Mouse (Mus musculus) ES-E14 (cell line): ENCODE data around the gene Gm44973. TPM values are rescaled to one million over a fixed set of nuclear protein-coding genes. Genes with fewer than 3 reads are reported as not detected.

ENCODE experiments used
- DNase-seq: peaks from one replicate; pipeline ENCODE4 v3.0.0-alpha.2; 2013; ENCODE audit warnings: low read depth, low spot score
- H3K27ac ChIP-seq: 2 replicates; pipeline ENCODE4 v1.5.1; 2012; ENCODE audit warnings: low read depth, mild to moderate bottlenecking, low read length, moderate library complexity, mixed read lengths; ENCODE audit not compliant: poor library complexity, insufficient read depth, severe bottlenecking
- H3K36me3 ChIP-seq: 2 replicates; pipeline ENCODE4 v1.6.1; 2012; ENCODE audit warnings: mild to moderate bottlenecking, low read length, moderate library complexity, mixed read lengths; ENCODE audit not compliant: control insufficient read depth, poor library complexity, insufficient read depth, severe bottlenecking
- H3K4me1 ChIP-seq, 2 experiments: fragments of 150-350 bp in 1 of 2; sonication (generic) in 1 of 2; 2 replicates each; pipeline ENCODE4 v1.6.1; 2012; ENCODE audit warnings: low read length in 2 of 2, mild to moderate bottlenecking in 1 of 2, mixed read lengths in 1 of 2; ENCODE audit not compliant: control insufficient read depth in 2 of 2, insufficient read depth in 2 of 2, poor library complexity in 1 of 2
- H3K4me3 ChIP-seq, 2 experiments: fragments of 150-350 bp in 1 of 2; sonication (generic) in 1 of 2; 2 replicates each; pipeline ENCODE4 v1.5.1; 2012; ENCODE audit warnings: low read length in 2 of 2, low read depth in 1 of 2, mild to moderate bottlenecking in 1 of 2, mixed read lengths in 1 of 2; ENCODE audit not compliant: insufficient read depth in 1 of 2, poor library complexity in 1 of 2, severe bottlenecking in 1 of 2
- H3K9ac ChIP-seq: 2 replicates; pipeline ENCODE4 v1.6.1; 2012; ENCODE audit warnings: low read depth, mild to moderate bottlenecking, low read length, mixed read lengths; ENCODE audit not compliant: poor library complexity, insufficient read depth, severe bottlenecking
- H3K9me3 ChIP-seq: fragments of 150-350 bp; sonication (generic); 2 replicates; pipeline ENCODE4 v1.6.1; 2012; ENCODE audit warnings: low read depth, mild to moderate bottlenecking, low read length; ENCODE audit not compliant: control insufficient read depth, insufficient read depth
- CHD2 ChIP-seq: IDR thresholded peaks from 2 replicates; pipeline ENCODE4 v1.6.1; 2014; ENCODE audit warnings: mild to moderate bottlenecking, low read depth, low read length, inconsistent platforms
- HCFC1 ChIP-seq: IDR thresholded peaks from 2 replicates; pipeline ENCODE4 v1.6.1; 2012; ENCODE audit warnings: low read length, inconsistent platforms, borderline replicate concordance; ENCODE audit not compliant: insufficient read depth
- MAFK ChIP-seq: IDR thresholded peaks from 2 replicates; pipeline ENCODE4 v1.6.1; 2014; ENCODE audit warnings: mild to moderate bottlenecking, low read depth, low read length, inconsistent platforms; ENCODE audit not compliant: insufficient read depth
- ZC3H11A ChIP-seq: IDR thresholded peaks from 2 replicates; pipeline ENCODE4 v1.6.1; 2012; ENCODE audit warnings: low read depth, mild to moderate bottlenecking, inconsistent platforms, low read length, borderline replicate concordance
- ZNF384 ChIP-seq: IDR thresholded peaks from 2 replicates; pipeline ENCODE4 v1.6.1; 2012; ENCODE audit warnings: low read depth, low read length, inconsistent platforms
- in situ Hi-C, 2 experiments: fragments of 600-800 bp; cut with MboI; formaldehyde crosslinking; loops; one replicate each; pipeline ENCODE4 v1.15.1; 2025; ENCODE audit warnings: low sequenced_read_pairs in 2 of 2, inconsistent platforms in 1 of 2; ENCODE audit not compliant: unreplicated experiment in 2 of 2
- total RNA-seq: library from RNA; depleted of rRNA; stranded (reverse); fragments of 300-350 nt; gene quantifications from 2 replicates; pipeline ENCODE4 v1.2.3, GENCODE M21; 2012

Gm44973 gene
- total RNA-seq, 1 experiment: not detected

GRCm38 (mm10) chr7:5052438-5052837 lies 37.1 kb downstream of the Gm44973 start:
- Histone ChIP-seq H3K4me3 (peak overlapping the region; percentile 68 to 86), H3K9me3 (no peaks in the 10 kb centered on the region), H3K9ac (peak overlapping the region; percentile 87), H3K36me3 (no peaks in the 10 kb centered on the region), H3K27ac (no peak overlapping the region), H3K4me1 (peaks cover 3 to 6% of the 10 kb centered on the region in 2 experiments; a peak in 1 of 4 replicates)
- TF ChIP-seq ZC3H11A (no peak), ZNF384 (no peak), MAFK (no peak), HCFC1 (no peak), CHD2 (no peak)
- DNase-seq: no peak
- in situ Hi-C loops: no loop called here

- no peaks in the 10 kb centered on the region for H3K9me3 ChIP-seq
- TF ChIP-seq HCFC1 (no peak), CHD2 (no peak), ZC3H11A (no peak), ZNF384 (no peak), MAFK (no peak)
- peaks cover 3 to 10% of the 10 kb centered on the region in 2 experiments; a peak in 1 of 4 replicates for H3K4me1 ChIP-seq
- no peak overlapping the region for H3K27ac ChIP-seq
- peak overlapping the region; percentile 68 to 86 for H3K4me3 ChIP-seq
- in situ Hi-C loops: no loop called here
- peak overlapping the region; percentile 71 for H3K9ac ChIP-seq
- no peak for DNase-seq
- H3K36me3 ChIP-seq: no peaks in the 10 kb centered on the region
Observed at GRCm38 (mm10) chr7:5052931-5053343, 37.6 kb downstream of the Gm44973 start.

DNA sequence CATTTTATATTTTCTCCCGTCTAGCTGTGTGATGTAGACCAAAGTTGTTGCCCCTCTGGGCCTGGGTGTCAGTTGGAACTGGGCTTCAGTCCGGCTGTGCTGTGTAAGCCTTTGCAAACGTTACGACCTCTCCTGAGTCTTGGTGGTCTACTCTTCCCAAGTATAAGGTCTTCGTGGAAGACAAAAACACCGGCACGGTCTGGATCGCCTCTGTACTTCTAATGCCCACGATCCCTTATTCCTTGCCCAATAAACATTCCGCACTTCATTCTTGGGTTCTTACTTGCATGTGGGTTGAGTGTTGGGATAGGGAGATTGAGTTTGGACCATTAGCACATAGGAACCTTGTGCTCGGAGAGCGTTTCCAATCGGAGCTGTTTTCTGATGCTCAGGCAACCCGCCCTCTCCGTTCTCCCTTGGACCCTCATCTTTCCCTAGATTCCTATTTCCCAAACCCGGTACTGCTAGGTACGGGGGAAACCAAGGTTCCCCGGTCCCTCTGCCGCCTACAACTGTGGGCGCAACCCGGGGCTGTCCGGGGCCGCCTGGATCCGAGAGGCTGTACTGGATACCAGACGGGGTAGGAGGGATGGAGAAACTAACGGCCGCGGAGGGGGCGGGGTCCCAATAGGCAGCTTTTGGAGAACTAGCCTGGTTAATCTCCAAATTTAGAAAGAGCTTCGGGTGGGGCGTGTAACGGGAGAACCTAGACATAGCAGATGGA lies 38.3 kb downstream of the Gm44973 start:
- in situ Hi-C loops: no loop called here
- H3K4me1 ChIP-seq: peaks cover 3 to 11% of the 10 kb centered on the region in 2 experiments; a peak in 1 of 4 replicates
- H3K9me3 ChIP-seq: no peaks in the 10 kb centered on the region
- peak overlapping the region; percentile 68 to 86 for H3K4me3 ChIP-seq
- TF ChIP-seq HCFC1: peak; percentile 61; the same call in 1 of the 2 replicates
- TF ChIP-seq ZNF384: no peak
- no peak for TF ChIP-seq CHD2
- TF ChIP-seq ZC3H11A: no peak
- TF ChIP-seq MAFK: no peak
- peak overlapping the region; percentile 70; the same call in 1 of the 2 replicates for H3K9ac ChIP-seq
- no peak overlapping the region for H3K27ac ChIP-seq
- no peaks in the 10 kb centered on the region for H3K36me3 ChIP-seq
- DNase-seq: no peak

DNA sequence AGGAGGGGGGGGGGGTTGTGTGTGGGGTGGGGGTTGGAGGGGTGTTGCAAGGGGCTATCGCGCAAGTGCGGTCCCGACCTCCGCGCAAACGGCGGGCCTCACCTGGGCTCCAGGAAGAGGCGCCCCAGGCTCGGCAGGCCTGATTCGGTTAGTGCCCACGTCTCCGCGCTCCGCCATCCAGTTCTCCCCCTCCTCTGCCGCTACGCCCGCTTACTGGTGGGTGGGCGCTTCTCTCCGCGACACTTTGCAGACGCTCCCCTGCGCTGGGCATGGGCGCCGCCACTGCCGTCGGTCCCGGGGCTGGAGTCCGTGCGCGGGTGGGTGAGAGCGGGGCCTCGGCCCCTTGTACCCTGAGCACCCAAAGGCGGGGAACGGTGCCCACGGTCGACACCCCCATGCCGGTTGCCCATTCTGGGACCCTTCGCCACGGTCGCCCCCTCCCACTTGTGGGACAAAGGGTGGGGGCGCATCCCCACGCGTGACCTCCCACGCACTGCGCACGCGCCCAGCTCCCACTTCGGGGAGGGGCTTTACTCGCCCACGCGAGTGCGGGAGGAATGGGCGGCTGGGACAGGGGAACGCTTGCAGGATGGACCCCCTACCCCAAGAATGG lies 41.5 kb downstream of the Gm44973 start:
- peak overlapping the region; percentile 51 to 75 for H3K4me3 ChIP-seq
- TF ChIP-seq MAFK (no peak), ZC3H11A (no peak), ZNF384 (no peak), HCFC1 (no peak), CHD2 (no peak)
- in situ Hi-C loops: no loop called here
- H3K36me3 ChIP-seq: peaks cover 2% of the 10 kb centered on the region; the same call in 1 of the 2 replicates
- H3K4me1 ChIP-seq: peaks cover 0 to 11% of the 10 kb centered on the region in 2 experiments; a peak in 1 of 4 replicates
- no peaks in the 10 kb centered on the region for H3K9me3 ChIP-seq
- no peak overlapping the region for H3K27ac ChIP-seq
- peak overlapping the region; percentile 82 for H3K9ac ChIP-seq
- DNase-seq: no peak
